Mouse (Mus musculus): Measurements from ENCODE around the gene Ins2. TPM values are rescaled to one million over a fixed set of nuclear protein-coding genes. Genes with fewer than 3 reads are reported as not detected.

Ins2 gene
- not detected for total RNA-seq (2022)

DNA sequence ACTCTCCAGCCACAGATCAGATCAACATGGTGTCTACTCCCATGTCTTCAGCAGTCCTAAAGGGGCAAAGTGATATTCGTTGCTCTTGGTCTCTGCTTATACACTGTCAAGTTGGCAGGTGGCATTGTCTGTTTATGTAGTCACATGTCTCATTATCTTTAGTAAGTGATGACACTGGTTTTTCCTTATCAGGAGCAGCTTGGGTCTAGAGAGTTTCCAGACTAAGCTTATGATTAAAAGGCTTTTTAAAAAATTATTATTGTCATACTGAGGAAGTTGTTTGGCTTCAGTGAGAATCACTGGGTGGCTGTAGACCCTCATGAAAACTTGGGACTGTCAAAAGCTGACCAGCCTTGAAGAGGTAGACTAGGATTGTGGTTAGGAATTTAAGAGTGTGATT, at the start of gene Ins2:
Gene Ins2 (minus strand): TSS at position 101 of the 400 bp plus-strand sequence.
- no peak for DNase-seq (ENCODE audit: low spot score in 2 of 2)

DNA sequence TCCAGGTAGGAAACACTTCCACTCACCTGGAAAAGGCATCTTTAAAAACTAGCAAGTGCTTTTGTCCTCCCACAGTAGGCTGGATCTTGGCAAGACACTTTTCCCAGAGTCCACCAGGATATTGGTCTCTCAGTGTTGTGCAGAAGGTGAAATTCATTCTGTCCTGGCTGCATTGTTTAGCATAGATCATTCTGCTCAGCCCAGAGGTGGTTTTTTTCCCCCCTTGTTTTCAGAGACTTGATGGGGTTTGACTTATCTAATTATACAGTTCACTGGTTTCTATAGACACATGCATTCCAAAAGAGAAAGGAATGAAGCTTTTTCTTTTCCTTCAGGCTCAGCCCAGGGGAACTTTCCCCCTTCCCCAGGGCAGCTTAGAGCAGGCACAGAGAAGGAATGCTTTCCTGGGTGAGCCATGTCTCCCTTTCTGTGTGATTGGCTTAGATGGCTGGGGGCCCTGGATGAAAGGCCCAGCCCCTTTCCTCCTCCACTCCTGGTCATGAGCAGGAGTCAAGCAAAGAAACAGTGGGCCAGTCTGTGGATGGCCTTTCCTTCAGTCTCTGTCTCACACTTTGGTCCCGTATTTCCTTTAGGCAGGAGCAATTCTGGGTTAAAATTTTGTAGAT, 49.6 kb upstream of the Ins2 start:
- no peak for DNase-seq (ENCODE audit: low spot score in 2 of 2)

- no peak for DNase-seq (ENCODE audit: low spot score in 2 of 2)
These were observed 46.5 kb upstream of the Ins2 start for GRCm38 (mm10) chr7:142789667-142790066.

- DNase-seq (ENCODE audit: low spot score in 2 of 2), result no peak
These were observed 5.4 kb downstream of the Ins2 start for GRCm38 (mm10) chr7:142737772-142738171.

- DNase-seq (ENCODE audit: low spot score in 2 of 2), result no peak
These were observed 6.2 kb downstream of the Ins2 start for GRCm38 (mm10) chr7:142736943-142737490.

GRCm38 (mm10) chr7:142725973-142726372, 17.2 kb downstream of the Ins2 start:
- DNase-seq (ENCODE audit: low spot score in 2 of 2), result no peak

DNA sequence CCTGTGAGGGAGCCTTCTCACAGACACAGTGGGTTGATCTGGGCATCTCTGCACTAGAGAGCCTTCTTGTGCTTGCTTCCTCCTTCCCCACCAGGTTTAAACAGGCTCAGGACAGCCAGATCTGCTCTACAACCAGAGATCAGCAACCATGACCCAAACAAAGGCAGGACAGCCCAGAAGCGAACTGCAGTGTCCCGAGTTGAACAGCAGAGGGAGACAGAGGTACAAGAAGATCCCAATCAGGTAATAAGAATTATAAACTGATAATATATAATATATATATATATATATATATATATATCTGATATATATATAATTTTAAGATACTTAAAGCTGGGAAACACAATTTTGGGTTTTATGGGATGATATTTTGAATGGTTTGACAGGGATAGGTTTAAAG, 22.5 kb downstream of the Ins2 start:
- no peak for DNase-seq (ENCODE audit: low spot score in 2 of 2)

DNA sequence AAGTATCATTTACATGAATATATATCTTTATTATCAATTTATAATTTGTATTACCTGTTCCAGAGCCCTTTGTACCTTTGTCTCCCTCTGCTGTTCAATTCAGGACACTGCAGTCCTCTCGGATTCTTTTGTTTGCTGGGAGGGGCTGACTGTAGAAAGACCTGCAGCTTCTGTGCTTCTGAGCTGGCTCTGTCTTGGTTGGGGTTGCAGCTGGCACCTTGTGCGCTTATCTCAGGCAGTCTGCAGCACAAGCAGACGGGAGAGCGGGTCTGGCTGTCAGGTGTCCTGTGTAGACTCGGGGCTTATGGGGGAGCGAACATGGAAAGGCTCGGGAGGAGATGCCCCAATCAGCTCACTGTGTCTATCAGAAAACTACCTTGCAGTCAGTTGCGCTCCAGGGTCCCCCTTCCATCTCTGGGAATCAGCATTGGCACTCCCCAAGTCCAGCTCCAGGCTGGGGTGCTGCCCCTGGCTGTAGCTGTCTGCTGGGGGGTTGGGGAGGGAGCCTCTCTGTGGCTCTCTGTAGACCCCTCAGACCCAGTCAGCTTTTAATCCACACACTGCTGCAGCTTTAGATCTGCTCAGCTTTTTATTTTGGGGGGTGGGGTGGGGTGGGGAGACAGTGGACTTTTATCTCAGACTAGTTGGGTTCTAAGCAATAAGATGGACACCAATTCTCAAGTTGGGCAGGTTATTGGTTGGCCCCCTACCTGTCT, 28.2 kb downstream of the Ins2 start:
- DNase-seq (ENCODE audit: low spot score in 2 of 2), result peak; percentile 8 to 13

DNA sequence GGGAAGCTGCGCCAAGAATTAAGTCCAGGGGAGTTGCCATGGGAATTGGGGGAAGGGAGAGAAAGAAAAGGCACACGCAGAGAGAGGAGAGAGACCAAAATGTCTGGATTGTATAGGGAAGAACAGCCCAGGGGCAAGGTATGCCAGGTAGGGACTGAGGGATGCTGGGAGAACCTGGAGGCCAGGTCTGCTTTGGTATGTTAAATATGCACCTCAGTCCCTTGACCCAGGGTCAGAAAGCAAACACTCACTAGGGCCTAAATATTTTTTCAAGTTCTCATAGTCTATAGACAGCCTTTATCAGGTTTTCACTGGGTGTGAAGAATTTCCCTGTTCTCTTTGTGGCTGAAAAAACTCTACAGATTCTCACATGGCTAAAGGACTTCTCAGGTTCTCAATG, 36.3 kb downstream of the Ins2 start:
- DNase-seq (ENCODE audit: low spot score in 2 of 2), result no peak

DNA sequence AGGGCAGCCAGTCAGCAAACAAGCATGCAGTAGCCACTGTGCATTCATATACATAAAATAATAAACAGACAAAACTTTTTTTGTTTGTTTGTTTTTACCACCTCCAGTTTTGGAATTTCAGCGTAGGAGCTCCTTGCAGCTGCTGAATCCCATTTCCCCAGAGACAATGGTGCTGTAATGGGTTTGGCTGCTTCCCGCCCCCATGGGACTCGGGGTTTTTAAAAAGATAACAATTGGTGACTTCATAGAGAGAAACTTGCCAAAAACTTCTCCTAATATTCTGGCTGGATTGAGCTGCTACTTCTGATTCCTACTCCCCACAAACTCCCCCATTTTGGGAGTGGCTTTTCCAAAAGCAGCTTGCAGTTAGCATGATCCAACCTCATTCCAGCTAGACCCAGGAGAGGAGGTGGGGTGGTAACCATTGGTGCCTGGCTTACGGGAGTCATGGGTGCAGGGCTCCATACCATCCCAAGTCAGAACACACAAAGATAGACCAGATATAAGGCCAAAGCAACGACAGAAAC, 43.8 kb downstream of the Ins2 start:
- DNase-seq (ENCODE audit: low spot score in 2 of 2), result peak; percentile 56 to 62

GRCm38 (mm10) chr7:142678611-142679010, 64.6 kb downstream of the Ins2 start:
- peak; percentile 48 to 75 for DNase-seq (ENCODE audit: low spot score in 2 of 2)

- DNase-seq (ENCODE audit: low spot score in 2 of 2), result no peak
These were observed 67.5 kb downstream of the Ins2 start for GRCm38 (mm10) chr7:142675644-142676043.

GRCm38 (mm10) chr7:142675141-142675540, 68.0 kb downstream of the Ins2 start:
- no peak for DNase-seq (ENCODE audit: low spot score in 2 of 2)

DNA sequence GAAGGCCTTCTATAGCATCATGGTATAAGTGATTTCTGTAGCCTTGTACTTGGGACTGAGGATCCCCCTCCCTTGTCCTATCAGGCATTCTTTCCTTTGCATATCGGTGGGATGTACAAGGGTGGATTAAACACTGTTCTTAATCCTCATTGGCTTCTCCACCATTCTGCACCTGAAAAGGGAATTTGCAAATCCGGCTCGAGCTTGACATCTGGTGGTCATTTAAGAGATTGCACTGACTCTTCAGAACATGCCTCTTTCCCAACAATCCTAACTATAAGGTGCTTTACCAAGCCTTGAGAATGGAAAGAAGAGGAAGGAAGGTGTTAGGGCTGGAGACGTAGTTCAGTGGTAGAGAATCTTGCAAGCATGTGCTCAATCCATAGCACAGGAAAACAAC, 71.1 kb downstream of the Ins2 start:
- no peak for DNase-seq (ENCODE audit: low spot score in 2 of 2)

GRCm38 (mm10) chr7:142671067-142671466, 72.1 kb downstream of the Ins2 start:
- no peak for DNase-seq (ENCODE audit: low spot score in 2 of 2)

GRCm38 (mm10) chr7:142669751-142670625, 73.2 kb downstream of the Ins2 start, which contains the start of gene Gm49394:
TSS of gene Gm49394 (minus strand) at chr7:142669942.
- DNase-seq (ENCODE audit: low spot score in 2 of 2), result no peak

DNA sequence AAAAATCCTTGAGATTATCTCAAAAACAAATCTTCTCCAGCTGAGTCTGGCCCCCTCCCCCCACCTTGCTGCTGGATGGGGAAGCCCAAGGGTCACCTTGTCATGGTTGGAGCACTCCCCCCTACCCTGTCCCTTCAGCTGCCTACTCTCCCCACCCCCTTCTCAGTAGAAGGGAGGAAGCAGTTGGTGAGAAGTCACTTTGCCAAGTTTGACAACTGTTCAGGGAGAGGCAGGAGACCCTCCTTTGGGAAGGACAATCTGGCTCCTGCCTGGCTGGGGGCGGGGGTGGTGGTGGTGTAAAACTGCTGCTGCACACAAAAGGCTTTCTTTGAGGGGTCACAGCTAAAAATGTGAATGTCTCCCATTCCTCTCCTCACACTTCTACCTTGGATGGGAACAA, 74.9 kb downstream of the Ins2 start:
- no peak for DNase-seq (ENCODE audit: low spot score in 2 of 2)

DNA sequence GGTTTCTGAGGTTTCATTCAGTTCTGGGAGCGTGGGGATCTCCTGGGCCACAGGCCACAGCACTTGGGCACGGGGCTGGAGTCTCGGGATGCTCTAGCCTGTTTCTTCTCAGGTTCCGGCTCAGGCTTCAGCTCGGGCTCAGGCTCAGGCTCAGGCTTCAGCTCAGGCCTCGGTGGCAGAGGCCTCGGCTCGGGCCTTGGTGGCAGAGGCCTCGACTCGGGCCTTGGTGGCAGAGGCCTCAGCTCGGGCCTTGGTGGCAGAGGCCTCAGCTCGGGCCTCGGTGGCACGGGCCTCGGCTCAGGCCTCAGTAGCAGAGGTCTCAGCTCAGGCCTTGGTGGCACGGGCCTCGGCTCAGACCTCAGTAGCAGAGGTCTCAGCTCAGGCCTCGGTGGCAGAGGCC, 75.7 kb downstream of the Ins2 start:
- no peak for DNase-seq (ENCODE audit: low spot score in 2 of 2)

- DNase-seq (ENCODE audit: low spot score in 2 of 2), result no peak
These were observed 76.5 kb downstream of the Ins2 start, which contains the start of gene Igf2 for GRCm38 (mm10) chr7:142666659-142667058. TSS of gene Igf2 (minus strand) at chr7:142666816.

DNA sequence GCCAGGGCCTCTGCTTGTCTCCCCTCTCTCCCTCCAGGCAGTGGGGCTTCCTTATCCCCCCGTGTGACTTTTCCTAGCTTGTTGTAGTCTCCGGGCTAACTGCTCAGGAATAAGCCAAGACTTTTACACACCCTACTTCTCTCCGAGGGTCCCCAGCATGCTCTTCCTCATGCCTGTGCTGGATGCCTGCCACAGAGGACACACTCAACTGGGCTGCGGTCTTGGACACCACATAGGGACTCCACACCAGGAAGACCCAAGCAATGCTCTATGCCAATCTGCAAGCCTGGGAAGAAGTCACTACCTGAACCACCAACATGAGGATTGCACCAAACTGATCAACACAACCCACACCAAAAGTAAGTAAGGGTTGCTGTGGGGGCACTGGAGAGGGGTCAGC, 77.1 kb downstream of the Ins2 start:
- no peak for DNase-seq (ENCODE audit: low spot score in 2 of 2)

DNA sequence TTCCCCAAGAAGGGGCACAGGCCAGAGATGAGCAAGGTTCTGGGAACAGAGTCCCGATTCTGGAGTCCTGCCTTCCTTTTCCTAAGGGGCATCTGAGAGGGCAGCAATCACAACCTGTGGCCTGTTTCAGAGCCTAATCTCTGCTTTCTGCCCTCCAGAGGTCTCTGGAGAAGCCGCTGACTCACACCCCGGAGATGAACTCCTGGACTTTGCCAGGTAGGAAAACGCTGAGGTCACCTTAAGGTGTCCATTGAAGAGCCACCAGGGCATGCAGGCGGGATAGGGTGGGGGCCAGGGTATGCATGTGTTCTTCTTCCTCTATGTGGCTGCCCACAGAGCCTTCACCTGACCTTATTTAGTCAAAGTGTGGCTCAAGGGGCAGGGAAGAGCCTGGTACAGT, 77.8 kb downstream of the Ins2 start:
- DNase-seq (ENCODE audit: low spot score in 2 of 2), result no peak

All from gastrocnemius, adult 8-10 months (tissue).